Mouse (Mus musculus) embryo, embryonic 10.5 days (tissue): ENCODE results near the gene Utp11.

Source experiments
- DNase-seq: peaks from one replicate; pipeline ENCODE4 v3.0.0-alpha.2; 2015; ENCODE audit warnings: low spot score

Gene Utp11

GRCm38 (mm10) chr4:124632856-124633255, 60.5 kb downstream of the Utp11 start:
- no peak for DNase-seq

GRCm38 (mm10) chr4:124631456-124631855, 61.9 kb downstream of the Utp11 start:
- DNase-seq = no peak
